Mouse (Mus musculus) megakaryocyte, embryonic 14.5 days (primary cell): ENCODE results near the gene Eya3. TPM values are rescaled to one million over a fixed set of nuclear protein-coding genes. Genes with fewer than 3 reads are reported as not detected.
"Not testable (repeated sequence)": the region's sequence is repeated elsewhere in the genome, so short reads cannot be mapped to it uniquely, and the experiment has no call there.

Experiments
- H3K27me3 ChIP-seq: replicated peaks from 2 replicates; pipeline ENCODE3; 2012; ENCODE audit warnings: inconsistent platforms
- H3K36me3 ChIP-seq: replicated peaks from 2 replicates; pipeline ENCODE3; 2012; ENCODE audit warnings: low read length, inconsistent platforms, mixed read lengths
- H3K4me1 ChIP-seq: 2 replicates; pipeline ENCODE4 v1.6.1; 2012; ENCODE audit warnings: inconsistent platforms
- H3K4me3 ChIP-seq: replicated peaks from 2 replicates; pipeline ENCODE3; 2012; ENCODE audit warnings: moderate library complexity, mild to moderate bottlenecking, inconsistent platforms
- H3K9me3 ChIP-seq: 2 replicates; pipeline ENCODE4 v1.6.1; 2012; ENCODE audit warnings: inconsistent platforms
- FLI1 ChIP-seq: IDR thresholded peaks from 2 replicates; pipeline ENCODE4 v1.6.1; 2012; ENCODE audit warnings: low read length, inconsistent platforms, mixed read lengths
- GATA1 ChIP-seq: IDR thresholded peaks from 3 replicates; pipeline ENCODE4 v1.6.1; 2012; ENCODE audit warnings: mixed read lengths, low read length, inconsistent platforms, borderline replicate concordance
- polyA plus RNA-seq: library from polyadenylated mRNA; stranded (reverse); fragments of >175 nt; gene quantifications from 2 replicates; pipeline ENCODE4 v1.2.3, GENCODE M21; 2012; ENCODE audit warnings: low replicate concordance; ENCODE audit not compliant: insufficient read depth

Eya3 gene
- polyA plus RNA-seq, result 2.0 and 2.9 TPM in 2 replicates

GRCm38 (mm10) chr4:132638461-132639190, at the start of gene Eya3:
Gene Eya3, plus strand, starts transcription at chr4:132638987.
- Histone ChIP-seq H3K4me1 (peaks cover 32% of the 10 kb centered on the region), H3K9me3 (no peaks in the 10 kb centered on the region), H3K36me3 (peaks cover 41% of the 10 kb centered on the region), H3K4me3 (peak within 1 kb of the TSS; percentile 98), H3K27me3 (no peaks in the 10 kb centered on the region)
- TF ChIP-seq FLI1 (peak; percentile 57; the same call in 1 of the 2 replicates), GATA1 (no peak)

GRCm38 (mm10) chr4:132590642-132591041, 48.1 kb upstream of the Eya3 start:
- no peak for TF ChIP-seq GATA1
- TF ChIP-seq FLI1, result no peak
- peaks cover 8% of the 10 kb centered on the region for H3K9me3 ChIP-seq
- peaks cover 38% of the 10 kb centered on the region for H3K4me1 ChIP-seq
- H3K27me3 ChIP-seq, result peaks cover 2% of the 10 kb centered on the region
- H3K36me3 ChIP-seq, result no peaks in the 10 kb centered on the region
- H3K4me3 ChIP-seq, result no peak overlapping the region

GRCm38 (mm10) chr4:132592958-132593357, 45.8 kb upstream of the Eya3 start:
- Histone ChIP-seq H3K27me3 (peaks cover 3% of the 10 kb centered on the region), H3K36me3 (no peaks in the 10 kb centered on the region), H3K4me3 (no peak overlapping the region), H3K9me3 (peaks cover 7% of the 10 kb centered on the region), H3K4me1 (peaks cover 49% of the 10 kb centered on the region)
- TF ChIP-seq FLI1 (no peak), GATA1 (no peak)

- H3K27me3 ChIP-seq, result peaks cover 5% of the 10 kb centered on the region
- H3K4me1 ChIP-seq, result peaks cover 39% of the 10 kb centered on the region
- no peak overlapping the region for H3K4me3 ChIP-seq
- H3K9me3 ChIP-seq, result peaks cover under 1% of the 10 kb centered on the region
- no peaks in the 10 kb centered on the region for H3K36me3 ChIP-seq
- no peak for TF ChIP-seq FLI1
- no peak for TF ChIP-seq GATA1
Measured at GRCm38 (mm10) chr4:132594191-132594590, 44.6 kb upstream of the Eya3 start.

GRCm38 (mm10) chr4:132598861-132599260, 39.9 kb upstream of the Eya3 start:
- Histone ChIP-seq H3K36me3 (no peaks in the 10 kb centered on the region), H3K4me1 (peaks cover 30% of the 10 kb centered on the region), H3K4me3 (no peak overlapping the region), H3K9me3 (peaks cover 4% of the 10 kb centered on the region), H3K27me3 (peaks cover 13% of the 10 kb centered on the region)
- no peak for TF ChIP-seq GATA1
- no peak for TF ChIP-seq FLI1

- Histone ChIP-seq H3K4me3 (no peak overlapping the region), H3K27me3 (peaks cover 13% of the 10 kb centered on the region), H3K36me3 (no peaks in the 10 kb centered on the region), H3K4me1 (peaks cover 28% of the 10 kb centered on the region), H3K9me3 (peaks cover 4% of the 10 kb centered on the region)
- TF ChIP-seq GATA1, result no peak
- TF ChIP-seq FLI1, result no peak
Measured at GRCm38 (mm10) chr4:132599764-132600163, 39.0 kb upstream of the Eya3 start.

GRCm38 (mm10) chr4:132600465-132600864, 38.3 kb upstream of the Eya3 start:
- Histone ChIP-seq H3K36me3 (no peaks in the 10 kb centered on the region), H3K4me3 (no peak overlapping the region), H3K9me3 (peaks cover 4% of the 10 kb centered on the region), H3K4me1 (peaks cover 21% of the 10 kb centered on the region), H3K27me3 (peaks cover 13% of the 10 kb centered on the region)
- no peak for TF ChIP-seq FLI1

GRCm38 (mm10) chr4:132601242-132601641, 37.5 kb upstream of the Eya3 start:
- Histone ChIP-seq H3K27me3 (peaks cover 13% of the 10 kb centered on the region), H3K4me1 (peaks cover 21% of the 10 kb centered on the region)
- not testable (repeated sequence) for H3K36me3 ChIP-seq, H3K4me3 ChIP-seq, H3K9me3 ChIP-seq

GRCm38 (mm10) chr4:132603468-132603867, 35.3 kb upstream of the Eya3 start:
- no peak overlapping the region for H3K4me3 ChIP-seq
- H3K27me3 ChIP-seq, result peaks cover 19% of the 10 kb centered on the region
- H3K9me3 ChIP-seq, result peaks cover 4% of the 10 kb centered on the region
- H3K4me1 ChIP-seq, result peaks cover 16% of the 10 kb centered on the region
- H3K36me3 ChIP-seq, result no peaks in the 10 kb centered on the region
- TF ChIP-seq FLI1 (no peak), GATA1 (no peak)

GRCm38 (mm10) chr4:132605816-132606215, 33.0 kb upstream of the Eya3 start:
- Histone ChIP-seq H3K4me1 (peaks cover 11% of the 10 kb centered on the region), H3K9me3 (no peaks in the 10 kb centered on the region), H3K27me3 (peaks cover 31% of the 10 kb centered on the region), H3K36me3 (no peaks in the 10 kb centered on the region), H3K4me3 (no peak overlapping the region)
- TF ChIP-seq GATA1, result no peak
- TF ChIP-seq FLI1, result no peak
